Mouse (Mus musculus) ES-Bruce4 (cell line): ENCODE data around the gene Krtap12-1. TPM values are rescaled to one million over a fixed set of nuclear protein-coding genes. Genes with fewer than 3 reads are reported as not detected.
"Not testable (repeated sequence)": the region's sequence is repeated elsewhere in the genome, so short reads cannot be mapped to it uniquely, and the experiment has no call there.

Source experiments
- H3K27ac ChIP-seq: 2 replicates; pipeline ENCODE4 v1.5.1; 2012; ENCODE audit warnings: low read length, inconsistent platforms; ENCODE audit not compliant: insufficient read depth
- H3K27me3 ChIP-seq: 2 replicates; pipeline ENCODE4 v1.6.1; 2012; ENCODE audit warnings: mild to moderate bottlenecking, low read length, inconsistent platforms; ENCODE audit not compliant: control insufficient read depth, poor library complexity, insufficient read depth, severe bottlenecking
- H3K36me3 ChIP-seq: 2 replicates; pipeline ENCODE4 v1.6.1; 2012; ENCODE audit warnings: inconsistent platforms, mild to moderate bottlenecking, low read length, moderate library complexity; ENCODE audit not compliant: control insufficient read depth, poor library complexity, insufficient read depth, severe bottlenecking
- H3K4me1 ChIP-seq: one replicate; pipeline ENCODE4 v1.8.1; 2011; ENCODE audit warnings: low read length; ENCODE audit not compliant: control insufficient read depth, insufficient read depth
- H3K4me3 ChIP-seq: 2 replicates; pipeline ENCODE4 v1.5.1; 2011; ENCODE audit warnings: low read depth, mild to moderate bottlenecking, low read length
- H3K9ac ChIP-seq: 2 replicates; pipeline ENCODE4 v1.6.1; 2012; ENCODE audit warnings: low read depth, mild to moderate bottlenecking, inconsistent platforms; ENCODE audit not compliant: poor library complexity, severe bottlenecking
- H3K9me3 ChIP-seq: replicated peaks from 2 replicates; pipeline ENCODE4 v1.6.1; 2012; ENCODE audit warnings: mild to moderate bottlenecking, low read length, inconsistent platforms; ENCODE audit not compliant: control insufficient read depth, poor library complexity, insufficient read depth, severe bottlenecking
- CTCF ChIP-seq: IDR thresholded peaks from one replicate; pipeline ENCODE4 v1.8.1; 2011; ENCODE audit warnings: low read depth, low read length
- EP300 ChIP-seq: IDR thresholded peaks from 2 replicates; pipeline ENCODE4 v1.6.1; 2011; ENCODE audit warnings: low read depth, low read length; ENCODE audit not compliant: insufficient read depth
- POLR2A ChIP-seq: IDR thresholded peaks from one replicate; pipeline ENCODE4 v1.8.1; 2011; ENCODE audit warnings: low read length; ENCODE audit not compliant: insufficient read depth
- polyA plus RNA-seq: library from polyadenylated mRNA; stranded (reverse); fragments of >200 nt; gene quantifications from 2 replicates; pipeline ENCODE4 v1.2.4, GENCODE M21; 2011; ENCODE audit warnings: low read depth; ENCODE audit not compliant: missing spikeins, insufficient read depth, insufficient read length

Gene Krtap12-1
- polyA plus RNA-seq, 1 experiment, result not detected

GRCm38 (mm10) chr10:77709831-77710230, 10.6 kb upstream of the Krtap12-1 start:
- Histone ChIP-seq H3K9me3 (no peaks in the 10 kb centered on the region), H3K4me3 (no peak overlapping the region), H3K4me1 (no peaks in the 10 kb centered on the region), H3K27me3 (no peaks in the 10 kb centered on the region), H3K36me3 (no peaks in the 10 kb centered on the region), H3K9ac (no peak overlapping the region), H3K27ac (no peak overlapping the region)
- TF ChIP-seq EP300, result no peak
- TF ChIP-seq CTCF, result no peak
- no peak for TF ChIP-seq POLR2A

GRCm38 (mm10) chr10:77711157-77711556, 9.2 kb upstream of the Krtap12-1 start, which contains the start of gene Gm10024:
Gm10024 (plus strand) TSS chr10:77711457.
- not testable (repeated sequence) for H3K9me3 ChIP-seq, H3K4me1 ChIP-seq

GRCm38 (mm10) chr10:77713734-77714133, 6.7 kb upstream of the Krtap12-1 start:
- no peaks in the 10 kb centered on the region for H3K36me3 ChIP-seq
- no peak overlapping the region for H3K4me3 ChIP-seq
- TF ChIP-seq POLR2A (no peak), CTCF (no peak), EP300 (no peak)

More at GRCm38 (mm10) chr10:77711157-77711556, 9.2 kb upstream of the Krtap12-1 start, which contains the start of gene Gm10024:
- H3K9ac ChIP-seq, H3K27ac ChIP-seq, H3K27me3 ChIP-seq, H3K4me3 ChIP-seq, H3K36me3 ChIP-seq: not testable (repeated sequence)

GRCm38 (mm10) chr10:77715507-77715906, 4.9 kb upstream of the Krtap12-1 start, which contains the start of gene Gm10142:
Gm10142 (plus strand) TSS chr10:77715807.
- no peaks in the 10 kb centered on the region for H3K4me1 ChIP-seq
- H3K9ac ChIP-seq, result no peak within 1 kb of the TSS
- H3K9me3 ChIP-seq, result no peaks in the 10 kb centered on the region
- no peak within 1 kb of the TSS for H3K27ac ChIP-seq
- TF ChIP-seq CTCF, result no peak
- H3K27me3 ChIP-seq, result no peaks in the 10 kb centered on the region
- H3K36me3 ChIP-seq, result no peaks in the 10 kb centered on the region
- no peak within 1 kb of the TSS for H3K4me3 ChIP-seq

More at GRCm38 (mm10) chr10:77713734-77714133, 6.7 kb upstream of the Krtap12-1 start:
- H3K27ac ChIP-seq, result no peak overlapping the region
- H3K9ac ChIP-seq, result no peak overlapping the region
- no peaks in the 10 kb centered on the region for H3K27me3 ChIP-seq
- no peaks in the 10 kb centered on the region for H3K4me1 ChIP-seq
- no peaks in the 10 kb centered on the region for H3K9me3 ChIP-seq

- H3K4me1 ChIP-seq, result no peaks in the 10 kb centered on the region
- H3K9ac ChIP-seq, result no peak overlapping the region
Measured at GRCm38 (mm10) chr10:77724855-77725254, 4.5 kb downstream of the Krtap12-1 start.

GRCm38 (mm10) chr10:77726186-77726585, 5.8 kb downstream of the Krtap12-1 start, which contains the start of gene Gm10100:
Gm10100 (plus strand) TSS chr10:77726486.
- TF ChIP-seq EP300 (no peak), POLR2A (no peak), CTCF (no peak)
- no peaks in the 10 kb centered on the region for H3K36me3 ChIP-seq
- H3K4me3 ChIP-seq, result no peak within 1 kb of the TSS
- no peak within 1 kb of the TSS for H3K9ac ChIP-seq
- no peaks in the 10 kb centered on the region for H3K27me3 ChIP-seq
- H3K4me1 ChIP-seq, result no peaks in the 10 kb centered on the region
- no peaks in the 10 kb centered on the region; the same call in 1 of the 2 replicates for H3K9me3 ChIP-seq
- no peak within 1 kb of the TSS for H3K27ac ChIP-seq

More at GRCm38 (mm10) chr10:77724855-77725254, 4.5 kb downstream of the Krtap12-1 start:
- Histone ChIP-seq H3K36me3 (no peaks in the 10 kb centered on the region), H3K27ac (no peak overlapping the region), H3K9me3 (no peaks in the 10 kb centered on the region; the same call in 1 of the 2 replicates), H3K4me3 (no peak overlapping the region), H3K27me3 (no peaks in the 10 kb centered on the region)
- no peak for TF ChIP-seq POLR2A
- peak; percentile 66 for TF ChIP-seq CTCF
- no peak for TF ChIP-seq EP300
